Mouse (Mus musculus) small intestine, adult 2 months (tissue): ENCODE results near the gene Sdhd.

ENCODE experiments used
- CTCF ChIP-seq: fragments of 200-500 bp; IDR thresholded peaks from 2 replicates; pipeline ENCODE4 v1.5.1; 2012; ENCODE audit warnings: low read depth, mild to moderate bottlenecking, control low read depth, inconsistent platforms, low read length, moderate library complexity, mixed read lengths; ENCODE audit not compliant: insufficient replicate concordance, insufficient read length; ENCODE audit errors: extremely low read depth
- POLR2A ChIP-seq: fragments of 200-500 bp; IDR thresholded peaks from 2 replicates; pipeline ENCODE4 v1.6.1; 2012; ENCODE audit warnings: low read depth, mild to moderate bottlenecking, control low read depth, inconsistent platforms, low read length, moderate library complexity

DNA sequence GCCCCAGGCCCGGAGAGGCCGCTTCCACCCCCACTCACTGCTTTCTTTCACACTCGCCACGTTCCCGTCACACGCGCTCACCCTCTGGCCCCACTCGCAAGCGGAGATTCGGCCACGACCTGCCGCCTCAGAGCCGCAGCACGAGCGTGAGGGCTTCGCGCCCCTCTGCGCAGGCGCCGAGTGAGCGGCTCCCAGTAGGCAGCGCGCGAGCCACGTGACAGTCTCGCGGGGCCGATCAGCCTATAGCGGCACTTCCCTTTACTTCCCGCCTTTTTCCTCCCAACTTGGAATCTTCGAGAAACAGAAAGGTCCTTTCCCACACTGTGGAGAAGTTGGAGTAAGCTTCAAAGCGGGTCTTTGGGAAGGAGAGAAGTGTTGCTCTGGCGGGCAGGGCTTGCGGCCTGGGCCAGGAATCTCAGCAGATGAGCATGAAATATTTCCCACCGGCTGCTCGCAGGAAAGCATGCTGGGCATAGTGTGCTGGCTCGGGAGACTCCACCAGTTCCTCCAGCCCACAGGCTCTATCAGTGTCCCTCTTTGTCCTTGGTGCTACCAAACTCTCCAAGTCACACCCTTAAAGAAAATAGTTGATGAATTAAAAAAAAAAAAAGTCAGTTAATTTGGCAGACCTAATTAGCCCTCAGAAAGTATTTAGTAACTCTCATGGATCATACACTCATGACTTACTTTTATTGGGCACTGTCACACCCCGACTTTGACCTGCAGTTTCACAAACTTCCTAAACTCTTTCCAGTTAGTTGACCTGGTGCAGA lies 42.3 kb downstream of the Sdhd start, which contains the start of gene Tex12:
- TF ChIP-seq POLR2A (no peak), CTCF (no peak)
